10 mouse cellular contexts compared by ENCODE assay signal in genomic region chr4:58501012-58501777, GRCm38 (mm10). TPM values are rescaled to one million over a fixed set of nuclear protein-coding genes. Genes with fewer than 3 reads are reported as not detected.
A peak's percentile ranks its signal among the peaks of the same experiment; 100 is the strongest.
DNase-seq lines count a peak whose midpoint lies in the region; ATAC-seq lines count a peak whose summit lies in the region.
"Had no signal": no experiment of that assay in that cellular context is flagged by ENCODE, and none has a peak within 500 bp of the region (broad histone marks: within the 10 kb centered on the region; RNA-seq: fewer than 3 reads in every experiment).

No protein-coding gene starts in this region.

- no peak overlapping the region for H3K9ac ChIP-seq in midbrain, embryonic 11.5 days (ENCODE audit: low read length)
- no peak overlapping the region for H3K9ac ChIP-seq in midbrain, embryonic 12.5 days (replicated peaks)

- H3K9me3 ChIP-seq in midbrain, embryonic 11.5 days (ENCODE audit: control insufficient read depth, low read length) = no peaks in the 10 kb centered on the region
- H3K9me3 ChIP-seq in midbrain, embryonic 10.5 days (replicated peaks) = no peaks in the 10 kb centered on the region
- H3K9me3 ChIP-seq in midbrain, embryonic 12.5 days = no peaks in the 10 kb centered on the region

- no peak overlapping the region for H3K27ac ChIP-seq in midbrain, embryonic 11.5 days (ENCODE audit: low read depth, low read length)
- no peak overlapping the region for H3K27ac ChIP-seq in midbrain, embryonic 10.5 days (replicated peaks)
- no peak overlapping the region for H3K27ac ChIP-seq in midbrain, embryonic 12.5 days (replicated peaks)

- H3K36me3 ChIP-seq in midbrain, embryonic 11.5 days (ENCODE audit: control insufficient read depth, insufficient read depth, low read length) = no peaks in the 10 kb centered on the region
- no peaks in the 10 kb centered on the region for H3K36me3 ChIP-seq in midbrain, embryonic 10.5 days
- H3K36me3 ChIP-seq in midbrain, embryonic 12.5 days = no peaks in the 10 kb centered on the region

- DNase-seq in midbrain, embryonic 11.5 days (ENCODE audit: low spot score, missing footprints) = no peak
- no peak for DNase-seq in midbrain, embryonic 10.5 days (ENCODE audit: low spot score)
- DNase-seq in forelimb bud, embryonic 11.5 days (ENCODE audit: low read depth, low spot score) = peak; percentile 79
- DNase-seq in adrenal gland, postnatal 4 days (ENCODE audit: low spot score in 2 of 2) = no peak
- no peak for DNase-seq in adrenal gland, postnatal 36 days
- no peak for DNase-seq in layer of hippocampus, postnatal 10 days (ENCODE audit: low spot score in 2 of 2)
- DNase-seq: adrenal gland, adult 2 months; cerebellum, adult 9-11 months; gastrocnemius, postnatal 14 days had no signal

- H3K27me3 ChIP-seq in midbrain, embryonic 11.5 days (ENCODE audit: control insufficient read depth, insufficient read depth, low read length) = no peaks in the 10 kb centered on the region
- H3K27me3 ChIP-seq in midbrain, embryonic 10.5 days (ENCODE audit: low read depth, poor library complexity, severe bottlenecking) = no peaks in the 10 kb centered on the region
- no peaks in the 10 kb centered on the region for H3K27me3 ChIP-seq in midbrain, embryonic 12.5 days

- no peak overlapping the region for H3K4me3 ChIP-seq in midbrain, embryonic 11.5 days (ENCODE audit: low read depth, low read length)
- no peak overlapping the region for H3K4me3 ChIP-seq in midbrain, embryonic 10.5 days
- no peak overlapping the region for H3K4me3 ChIP-seq in midbrain, embryonic 12.5 days

- no peak overlapping the region for H3K4me2 ChIP-seq in midbrain, embryonic 11.5 days
- H3K4me2 ChIP-seq in midbrain, embryonic 12.5 days (replicated peaks) = no peak overlapping the region

- H3K4me1 ChIP-seq in midbrain, embryonic 11.5 days (ENCODE audit: control insufficient read depth, insufficient read depth, low read length) = no peaks in the 10 kb centered on the region; the same call in 1 of the 2 replicates
- peaks cover 21% of the 10 kb centered on the region for H3K4me1 ChIP-seq in midbrain, embryonic 10.5 days
- H3K4me1 ChIP-seq in midbrain, embryonic 12.5 days = peaks cover 15% of the 10 kb centered on the region; the same call in 1 of the 2 replicates

- WGBS in midbrain, embryonic 11.5 days = 72% methylated on average over 21 of the region's 21 CpGs
- WGBS in midbrain, embryonic 10.5 days = 82% methylated on average over 21 of the region's 21 CpGs
- 67% methylated on average over 21 of the region's 21 CpGs for WGBS in midbrain, embryonic 12.5 days

- peak; percentile 70 for ATAC-seq in midbrain, embryonic 11.5 days (ENCODE audit: low FRiP score)
- peak; percentile 80 for ATAC-seq in midbrain, embryonic 12.5 days (ENCODE audit: low FRiP score, low read depth)

RNA-seq across cellular contexts. Expression of gene Lpar1, which starts 52.5 kb away (rescaled TPM):
- 45.2 and 50.7 TPM in 2 replicates for polyA plus RNA-seq in midbrain, embryonic 11.5 days (2014; fragmentation: Nextera tagmentation; extraction: Ambion mirVana)
- polyA plus RNA-seq in midbrain, embryonic 10.5 days (2016; fragmentation: Nextera tagmentation; extraction: Ambion mirVana) = 46.7 and 53.4 TPM in 2 replicates
- 35.3 and 46.4 TPM in 2 replicates for polyA plus RNA-seq in midbrain, embryonic 12.5 days (2016; fragmentation: Nextera tagmentation; extraction: Ambion mirVana)
- 10 to 100 TPM; 28.3 to 35.9 TPM for total RNA-seq in adrenal gland, postnatal 4 days (2021)
- 10 to 100 TPM; 15.9 to 28.0 TPM for total RNA-seq in adrenal gland, postnatal 36 days (2021)
- total RNA-seq in layer of hippocampus, postnatal 10 days (2021) = 1 to 10 TPM; 8.0 to 9.9 TPM
